Mouse (Mus musculus) right cerebral cortex, postnatal 4 days (tissue): ENCODE results near the gene Ipo4.

Experiments used
- DNase-seq: peaks from one replicate; pipeline ENCODE4 v3.0.0-alpha.2; 2022

Ipo4 gene

GRCm38 (mm10) chr14:55635523-55636007 lies at the start of gene Ipo4:
Ipo4 (minus strand) TSS chr14:55635957.
- peak; percentile 85 for DNase-seq

GRCm38 (mm10) chr14:55682118-55682493 lies 46.3 kb upstream of the Ipo4 start:
- no peak for DNase-seq

- DNase-seq = peak; percentile 93
Observed at GRCm38 (mm10) chr14:55681160-55682117, 45.7 kb upstream of the Ipo4 start, which contains the start of gene Tinf2. Tinf2 (minus strand) TSS chr14:55681820.

DNA sequence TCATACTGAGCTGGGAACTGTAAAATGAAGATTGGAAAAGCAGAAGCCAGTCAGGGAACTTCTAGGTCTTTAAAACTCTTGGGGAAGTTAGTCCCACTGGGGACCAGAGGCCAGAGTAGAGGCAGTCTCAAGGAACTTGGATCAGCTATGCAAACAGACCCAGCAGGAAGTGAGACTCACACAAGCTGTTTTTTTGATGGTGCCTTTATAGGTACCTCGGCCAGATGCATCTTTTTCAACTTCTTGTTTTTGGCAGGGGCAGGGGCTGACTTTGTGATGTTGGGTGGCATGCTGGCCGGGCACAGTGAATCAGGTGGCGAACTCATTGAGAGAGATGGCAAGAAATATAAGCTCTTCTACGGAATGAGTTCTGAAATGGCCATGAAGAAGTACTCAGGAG lies 41.9 kb upstream of the Ipo4 start:
- no peak for DNase-seq

DNA sequence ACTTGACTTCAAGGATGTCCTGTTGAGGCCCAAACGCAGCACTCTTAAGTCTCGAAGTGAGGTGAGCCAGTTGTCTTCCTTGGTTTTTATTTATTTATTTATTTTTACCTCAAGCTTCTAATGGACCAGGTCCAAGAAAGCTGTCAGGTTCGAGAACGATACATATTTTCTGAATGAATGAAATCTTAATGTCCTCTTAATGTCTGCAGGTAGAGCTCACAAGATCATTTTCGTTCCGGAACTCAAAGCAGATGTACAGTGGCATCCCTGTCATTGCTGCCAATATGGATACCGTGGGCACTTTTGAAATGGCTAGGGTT lies 36.9 kb upstream of the Ipo4 start:
- DNase-seq = no peak

- DNase-seq = peak; percentile 76
Observed at GRCm38 (mm10) chr14:55671833-55672740, 36.3 kb upstream of the Ipo4 start, which contains the start of the genes Gmpr2 and Nedd8. Gmpr2 (plus strand) TSS chr14:55671941. Nedd8 (minus strand) TSS chr14:55672124.

DNA sequence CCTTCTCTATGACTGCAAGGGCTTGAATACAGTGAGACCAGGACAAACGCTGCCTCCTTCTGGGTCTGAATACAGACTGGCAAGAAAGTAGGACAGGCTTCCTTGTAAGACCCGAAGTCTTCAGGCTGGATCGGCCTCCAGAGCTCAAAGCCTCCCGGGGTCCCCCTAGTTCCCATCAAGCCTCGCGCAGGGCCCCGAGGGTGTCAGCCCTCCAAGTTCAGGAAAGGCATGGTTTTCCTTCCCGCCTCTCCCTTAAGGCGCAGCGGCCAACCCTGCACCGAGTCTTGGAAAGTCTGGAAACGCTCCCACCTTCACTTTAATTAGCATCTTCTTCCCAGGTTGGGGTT lies 35.7 kb upstream of the Ipo4 start:
- no peak for DNase-seq

DNA sequence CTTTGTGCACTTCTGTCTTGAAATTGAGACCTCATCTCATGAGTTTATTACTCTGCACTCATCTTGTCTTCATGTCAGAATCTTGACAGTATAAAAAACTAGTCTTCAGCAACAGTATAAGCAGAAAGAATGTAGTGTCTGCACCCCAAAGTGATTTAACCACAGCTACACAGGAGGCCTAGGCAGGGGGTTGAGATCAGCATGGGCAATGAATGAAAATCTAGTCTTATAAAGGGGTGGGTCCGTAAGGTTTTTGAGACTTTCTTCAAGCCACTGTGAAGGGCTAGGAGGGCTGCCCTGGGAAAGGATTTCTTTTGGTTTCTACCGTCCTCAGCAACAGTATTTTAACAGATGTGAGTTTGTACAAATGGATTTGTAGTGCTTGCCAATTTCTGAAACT lies 24.9 kb upstream of the Ipo4 start:
- DNase-seq = no peak

DNA sequence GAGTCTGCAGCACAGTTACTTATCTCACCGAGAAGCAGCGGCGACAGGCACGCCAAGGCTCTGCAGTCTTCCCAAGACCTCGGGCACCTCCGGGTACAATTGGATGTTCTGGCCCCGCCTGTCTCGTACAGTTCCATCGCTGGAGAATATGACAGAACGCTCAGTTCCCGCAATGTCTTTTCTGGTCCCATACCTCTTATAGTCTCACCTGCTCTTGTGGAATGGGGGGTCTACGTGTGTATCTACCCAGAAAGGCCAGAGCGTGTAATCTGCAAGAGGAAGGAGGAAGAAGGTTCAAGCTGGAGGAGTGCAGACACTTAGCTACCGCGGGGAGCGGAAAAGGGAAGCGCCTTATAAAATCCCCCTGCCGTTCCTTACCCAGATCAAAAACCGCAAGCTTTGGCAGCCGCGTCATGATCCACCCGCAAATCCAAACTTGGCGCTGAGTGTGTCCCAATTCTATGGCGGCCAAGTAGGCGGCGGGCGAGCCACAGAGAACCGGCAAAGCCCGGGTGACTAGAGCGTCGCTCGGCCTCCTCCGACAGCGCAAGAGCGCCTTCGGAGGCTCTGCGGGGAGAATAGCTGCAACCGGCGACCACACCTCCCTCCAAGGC lies 24.3 kb upstream of the Ipo4 start, which contains the start of gene Mdp1:
Mdp1 (minus strand) TSS at position 549 of the 614 bp plus-strand sequence.
- DNase-seq = peak; percentile 79

GRCm38 (mm10) chr14:55658011-55658410 lies 22.3 kb upstream of the Ipo4 start:
- no peak for DNase-seq

- DNase-seq = no peak
Observed at GRCm38 (mm10) chr14:55656935-55657334, 21.2 kb upstream of the Ipo4 start.

DNA sequence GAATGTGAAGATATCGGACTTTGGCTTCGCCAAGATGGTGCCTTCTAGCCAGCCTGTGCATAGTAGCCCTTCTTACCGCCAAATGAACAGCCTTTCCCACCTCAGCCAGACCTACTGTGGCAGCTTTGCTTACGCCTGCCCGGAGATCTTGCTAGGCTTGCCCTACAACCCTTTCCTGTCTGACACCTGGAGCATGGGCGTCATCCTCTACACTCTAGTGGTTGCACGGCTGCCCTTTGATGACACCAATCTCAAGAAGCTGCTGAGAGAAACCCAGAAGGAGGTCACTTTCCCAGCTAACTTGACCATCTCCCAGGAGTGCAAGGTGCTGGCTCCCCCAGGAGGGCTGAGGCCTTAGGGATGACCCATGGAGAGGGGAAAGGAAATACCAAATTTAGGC lies 15.8 kb upstream of the Ipo4 start:
- DNase-seq = no peak

- no peak for DNase-seq
Observed at GRCm38 (mm10) chr14:55649884-55650283, 14.1 kb upstream of the Ipo4 start, which contains the start of gene Tssk4. Tssk4 (plus strand) TSS chr14:55650184.

DNA sequence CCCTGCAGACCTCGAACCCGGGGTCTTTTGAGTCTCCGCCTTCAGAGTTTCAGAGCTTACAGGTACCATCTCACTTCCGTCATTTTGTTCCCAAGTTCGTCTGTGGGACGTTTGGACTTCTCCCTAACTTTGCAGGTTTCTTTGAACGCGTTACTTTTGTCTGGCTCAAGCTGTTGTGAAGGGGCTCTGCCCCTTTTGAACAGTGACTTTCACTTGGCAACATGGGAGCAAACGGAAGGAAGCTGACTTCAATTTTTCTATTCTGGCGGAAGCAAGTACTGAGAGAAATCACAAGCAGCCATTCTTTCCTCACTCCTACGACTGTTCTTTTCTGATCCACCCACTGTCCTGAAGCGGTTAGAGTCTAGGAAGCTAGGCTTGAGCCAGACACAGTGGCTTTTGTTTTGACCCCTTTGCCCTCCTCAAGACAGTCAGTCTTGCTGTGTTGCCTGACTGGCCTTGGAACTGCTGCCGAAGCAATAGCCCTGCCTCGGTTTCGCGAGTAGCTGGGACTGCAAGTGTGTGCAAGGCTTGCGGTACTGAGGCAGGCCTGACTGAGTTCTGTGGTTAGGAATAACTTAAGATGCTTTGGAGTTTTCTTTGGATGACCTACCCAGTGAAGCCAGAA lies 8.6 kb upstream of the Ipo4 start:
- DNase-seq = peak; percentile 1

GRCm38 (mm10) chr14:55643060-55643907 lies 7.5 kb upstream of the Ipo4 start, which contains the start of gene Tm9sf1:
Tm9sf1 (minus strand) TSS chr14:55643806.
- DNase-seq = peak; percentile 74

DNA sequence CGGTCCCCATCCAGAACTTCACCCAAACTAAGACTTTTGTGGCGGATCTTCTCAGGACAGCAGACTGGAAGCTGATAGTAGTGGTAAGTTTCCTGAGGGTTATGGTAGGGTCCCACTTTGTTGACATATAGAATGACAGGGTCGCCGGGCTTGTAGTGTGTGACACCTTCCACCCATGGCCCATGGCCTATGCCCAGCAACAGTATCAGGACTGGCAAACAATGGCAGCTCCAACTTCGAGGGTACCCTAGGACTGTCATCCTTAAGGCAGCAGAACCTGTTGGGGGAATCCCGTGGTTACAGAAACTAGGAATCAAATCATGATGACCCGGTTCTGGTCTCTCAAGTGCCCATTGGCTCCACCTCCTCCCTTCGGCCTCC lies 6.9 kb upstream of the Ipo4 start:
- no peak for DNase-seq

- DNase-seq = no peak
Observed at GRCm38 (mm10) chr14:55641291-55641690, 5.5 kb upstream of the Ipo4 start.

DNA sequence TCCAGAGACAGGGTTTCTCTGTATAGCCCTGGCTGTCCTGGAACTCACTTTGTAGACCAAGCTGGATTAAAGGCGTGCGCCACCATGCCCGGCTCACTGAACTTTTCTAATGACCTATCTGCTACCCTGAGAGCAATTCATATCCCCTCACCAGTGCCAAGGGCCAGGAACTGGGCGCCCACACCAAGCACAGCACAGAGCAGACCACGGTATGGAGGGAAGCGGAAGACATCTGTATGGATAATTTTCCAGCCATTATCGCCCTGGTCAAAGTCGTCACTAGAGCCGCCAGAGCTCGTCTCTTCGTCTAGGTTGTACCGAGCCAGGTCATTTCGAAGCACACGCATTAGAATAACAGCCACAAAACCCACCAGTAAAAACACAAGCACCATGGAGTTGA lies 5.1 kb upstream of the Ipo4 start:
- DNase-seq = no peak

GRCm38 (mm10) chr14:55637795-55638194 lies 2.0 kb upstream of the Ipo4 start, which contains the start of gene Gm49378:
Gm49378 (minus strand) TSS chr14:55637895.
- no peak for DNase-seq

DNA sequence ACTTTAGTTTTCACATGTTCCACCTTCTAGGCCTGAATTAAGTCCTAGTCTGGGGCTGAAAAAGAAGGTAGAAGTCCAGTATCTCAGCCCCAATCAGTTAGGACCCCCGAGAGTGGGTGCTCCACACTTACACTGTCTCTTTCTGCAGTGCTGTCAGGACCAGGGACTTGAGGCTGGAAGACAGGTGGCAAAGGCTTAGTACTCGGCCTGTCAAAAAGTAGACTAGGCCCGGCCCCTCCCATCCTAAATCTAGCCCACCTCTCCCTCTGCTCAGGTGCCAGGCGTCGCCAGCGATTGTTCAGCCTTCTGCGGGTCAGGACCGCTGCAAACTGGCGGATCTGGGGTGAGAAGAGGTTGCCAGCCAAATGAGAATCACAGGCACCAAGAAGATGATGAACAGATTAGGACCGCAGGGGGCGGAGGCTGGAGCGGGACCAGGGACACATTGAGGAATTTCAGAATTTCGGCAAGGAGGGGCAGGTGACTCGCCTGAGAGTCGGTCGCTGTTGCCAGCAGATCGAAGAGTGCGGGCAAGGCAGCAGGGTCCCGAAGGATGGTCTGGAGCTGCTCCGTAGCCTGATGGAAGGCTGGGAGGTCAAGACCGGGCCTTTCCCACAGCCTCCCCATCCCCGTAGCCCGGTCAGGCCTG lies 759 bp downstream of the Ipo4 start:
- peak; percentile 32 for DNase-seq

DNA sequence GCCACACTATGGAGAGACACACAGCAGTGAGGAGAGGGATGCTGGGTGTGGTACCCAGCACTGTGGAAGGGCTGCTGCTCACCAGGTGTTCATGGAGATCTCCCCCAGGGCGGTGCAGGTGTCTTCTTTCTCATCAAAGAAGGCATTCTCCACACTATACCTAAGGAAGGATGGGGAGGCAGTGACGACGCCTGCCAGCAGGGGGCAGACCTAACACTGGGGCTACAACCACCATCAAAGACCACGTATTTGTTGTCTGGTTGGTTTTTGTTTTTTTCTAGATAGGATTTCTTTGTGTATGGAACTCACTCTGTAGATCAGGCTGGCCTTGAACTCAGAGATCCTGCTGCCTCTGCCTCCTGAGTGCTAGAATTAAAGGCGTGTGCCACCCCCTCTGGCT lies 6.4 kb downstream of the Ipo4 start:
- DNase-seq = peak; percentile 31
